Mouse (Mus musculus) kidney, adult 2 months (tissue): ENCODE measurements around the gene Gfra1.

Source experiments
- CTCF ChIP-seq: fragments of 200-500 bp; conservative IDR thresholded peaks from 2 replicates; pipeline ENCODE4 v1.5.1; 2011; ENCODE audit warnings: low read depth, mild to moderate bottlenecking, control low read depth, low read length, moderate library complexity, mixed read lengths; ENCODE audit not compliant: insufficient read depth, insufficient read length
- POLR2A ChIP-seq: fragments of 200-500 bp; IDR thresholded peaks from one replicate; pipeline ENCODE4 v1.6.1; 2011; ENCODE audit warnings: low read depth, low read length, control low read depth

DNA sequence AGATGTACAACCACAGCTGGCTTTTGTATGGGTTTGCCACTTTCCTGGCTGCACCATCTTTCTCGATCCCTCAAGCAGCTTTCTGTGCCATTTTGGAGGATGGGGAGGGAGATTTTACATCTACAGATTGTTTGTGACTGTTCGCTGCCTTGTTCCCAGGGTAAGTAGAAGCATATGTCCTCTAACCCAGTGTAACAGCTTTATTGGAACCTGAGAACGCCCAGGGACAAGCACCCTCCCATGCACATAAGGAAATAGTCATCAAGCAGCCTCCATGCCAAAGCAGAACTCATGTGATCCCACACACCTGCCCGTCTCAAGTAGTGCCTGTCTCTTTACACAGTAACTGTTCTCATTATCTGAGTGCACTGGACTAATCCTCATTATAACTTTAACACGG is 256.0 kb downstream of the Gfra1 start:
- TF ChIP-seq CTCF: no peak
- no peak for TF ChIP-seq POLR2A
